Mouse (Mus musculus) heart, embryonic 14.5 days (tissue): ENCODE data around the gene Togaram2. TPM values are rescaled to one million over a fixed set of nuclear protein-coding genes. Genes with fewer than 3 reads are reported as not detected.
"Not testable (repeated sequence)": the region's sequence is repeated elsewhere in the genome, so short reads cannot be mapped to it uniquely, and the experiment has no call there.

Source experiments
- ATAC-seq: fragments of 200-750 bp; cut with Nextera tagmentation; 2 replicates; pipeline ENCODE4 v1.8.0; 2017; ENCODE audit warnings: low read depth, moderate TSS enrichment; ENCODE audit not compliant: insufficient number of reproducible peaks, insufficient read depth, low FRiP score
- H3K27ac ChIP-seq, 2 experiments: fragments of 200-500 bp in 1 of 2; fragments of 300-500 bp in 1 of 2; sonication (generic) in 1 of 2; replicated peaks in 1 of 2; 2 replicates each; pipeline ENCODE4 v1.5.1; 2012 to 2014; ENCODE audit warnings: low read depth in 2 of 2, low read length in 2 of 2, control low read depth in 1 of 2, mild to moderate bottlenecking in 1 of 2, mixed read lengths in 1 of 2; ENCODE audit not compliant: control insufficient read depth in 1 of 2, insufficient read depth in 1 of 2
- H3K27me3 ChIP-seq: fragments of 300-500 bp; sonication (generic); 2 replicates; pipeline ENCODE4 v1.6.1; 2014; ENCODE audit warnings: mild to moderate bottlenecking, low read length, control low read depth; ENCODE audit not compliant: control insufficient read depth, insufficient read depth
- H3K36me3 ChIP-seq: fragments of 300-500 bp; sonication (generic); 2 replicates; pipeline ENCODE4 v1.6.1; 2014; ENCODE audit warnings: mild to moderate bottlenecking, control low read depth, low read length, mixed read lengths; ENCODE audit not compliant: control insufficient read depth, insufficient read depth
- H3K4me1 ChIP-seq, 2 experiments: fragments of 200-500 bp in 1 of 2; fragments of 300-500 bp in 1 of 2; sonication (generic) in 1 of 2; 2 replicates each; pipeline ENCODE4 v1.6.1; 2012 to 2014; ENCODE audit warnings: low read length in 2 of 2, control low read depth in 1 of 2, mixed read lengths in 1 of 2; ENCODE audit not compliant: control insufficient read depth in 2 of 2, insufficient read depth in 2 of 2
- H3K4me2 ChIP-seq: fragments of 300-500 bp; sonication (generic); 2 replicates; pipeline ENCODE4 v1.6.1; 2014; ENCODE audit warnings: mild to moderate bottlenecking, low read length
- H3K4me3 ChIP-seq, 2 experiments: fragments of 200-500 bp in 1 of 2; fragments of 300-500 bp in 1 of 2; sonication (generic) in 1 of 2; 2 replicates each; pipeline ENCODE4 v1.5.1; 2012 to 2014; ENCODE audit warnings: low read length in 2 of 2, mild to moderate bottlenecking in 2 of 2, control low read depth in 1 of 2, low read depth in 1 of 2, moderate library complexity in 1 of 2; ENCODE audit not compliant: control insufficient read depth in 1 of 2, insufficient read depth in 1 of 2
- H3K9ac ChIP-seq: fragments of 300-500 bp; sonication (generic); 2 replicates; pipeline ENCODE4 v1.6.1; 2014; ENCODE audit warnings: mild to moderate bottlenecking, low read length
- H3K9me3 ChIP-seq: fragments of 300-500 bp; sonication (generic); 2 replicates; pipeline ENCODE4 v1.6.1; 2016; ENCODE audit warnings: low read length, control low read depth; ENCODE audit not compliant: control insufficient read depth
- WGBS: fragments of 180-500 bp; shearing (Covaris S2); extraction: QIAGEN DNeasy Blood & Tissue Kit; methylation state at CpG from one replicate; pipeline ENCODE4 v1.1.7; 2014; 5-methylcytosine and 5-hydroxymethylcytosine counted together
- polyA plus RNA-seq: library from polyadenylated mRNA; unstranded; fragments of >200 nt; fragmentation: Nextera tagmentation; extraction: Ambion mirVana; gene quantifications from 2 replicates; pipeline ENCODE4 v1.2.1, GENCODE M21; 2014

Gene Togaram2
- 2.5 and 2.8 TPM in 2 replicates for polyA plus RNA-seq

DNA sequence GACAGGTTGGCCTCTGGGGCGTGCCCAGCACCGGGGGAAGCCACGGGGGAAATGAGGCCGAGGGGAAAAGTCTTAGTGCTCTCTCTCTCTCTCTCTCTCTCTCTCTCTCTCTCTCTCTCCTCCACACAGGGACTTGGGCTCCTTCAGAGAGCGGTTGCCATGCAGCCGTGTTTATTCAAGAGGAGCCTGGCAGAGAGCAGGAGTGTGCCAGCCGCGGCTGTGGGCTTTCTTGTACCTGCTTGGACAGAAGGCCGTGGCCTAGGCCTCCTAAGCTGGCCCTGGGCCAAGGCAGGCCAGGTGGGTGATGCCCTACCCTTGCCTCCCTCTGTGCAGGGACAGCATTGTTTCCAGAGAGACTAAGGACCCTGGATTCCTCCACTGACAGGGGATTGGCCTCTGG is at the start of gene Togaram2:
Gene Togaram2 (plus strand): TSS at position 170 of the 400 bp plus-strand sequence.
- no peaks in the 10 kb centered on the region for H3K27me3 ChIP-seq
- no peak within 1 kb of the TSS for H3K27ac ChIP-seq
- H3K9ac ChIP-seq: no peak within 1 kb of the TSS
- H3K9me3 ChIP-seq: no peaks in the 10 kb centered on the region
- no peak within 1 kb of the TSS for H3K4me2 ChIP-seq
- 60% methylated on average over 9 of the region's 9 CpGs for WGBS
- ATAC-seq: no peak
- no peaks in the 10 kb centered on the region for H3K36me3 ChIP-seq
- peaks cover 6 to 11% of the 10 kb centered on the region in 2 experiments; a peak in 2 of 4 replicates for H3K4me1 ChIP-seq
- H3K4me3 ChIP-seq: no peak within 1 kb of the TSS

DNA sequence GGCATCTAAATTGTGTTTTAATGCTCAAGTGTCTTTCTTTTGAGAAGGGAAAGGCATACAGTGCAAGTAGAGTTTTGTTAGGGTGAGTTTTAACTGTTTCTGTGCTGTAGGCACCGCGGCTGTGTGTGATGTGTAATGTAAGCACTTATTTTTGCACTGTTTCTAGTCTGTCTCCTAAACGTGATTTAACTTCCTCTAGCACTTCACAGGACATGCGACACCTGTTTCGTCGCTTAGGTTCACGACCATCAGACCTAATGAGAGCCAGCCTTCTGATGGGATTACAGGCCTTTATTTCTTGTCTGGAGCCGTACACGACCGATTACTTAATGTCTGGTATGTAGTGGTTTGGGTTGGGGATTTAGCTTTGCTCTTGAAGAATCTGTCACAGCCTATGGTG is 41.3 kb upstream of the Togaram2 start:
- peaks cover 88% of the 10 kb centered on the region for H3K36me3 ChIP-seq
- H3K4me3 ChIP-seq: no peak overlapping the region
- no peaks in the 10 kb centered on the region for H3K4me1 ChIP-seq
- no peak overlapping the region for H3K9ac ChIP-seq
- 86% methylated on average over 10 of the region's 10 CpGs for WGBS
- no peak overlapping the region for H3K27ac ChIP-seq
- ATAC-seq: no peak
- no peaks in the 10 kb centered on the region for H3K9me3 ChIP-seq
- H3K4me2 ChIP-seq: no peak overlapping the region
- H3K27me3 ChIP-seq: no peaks in the 10 kb centered on the region

DNA sequence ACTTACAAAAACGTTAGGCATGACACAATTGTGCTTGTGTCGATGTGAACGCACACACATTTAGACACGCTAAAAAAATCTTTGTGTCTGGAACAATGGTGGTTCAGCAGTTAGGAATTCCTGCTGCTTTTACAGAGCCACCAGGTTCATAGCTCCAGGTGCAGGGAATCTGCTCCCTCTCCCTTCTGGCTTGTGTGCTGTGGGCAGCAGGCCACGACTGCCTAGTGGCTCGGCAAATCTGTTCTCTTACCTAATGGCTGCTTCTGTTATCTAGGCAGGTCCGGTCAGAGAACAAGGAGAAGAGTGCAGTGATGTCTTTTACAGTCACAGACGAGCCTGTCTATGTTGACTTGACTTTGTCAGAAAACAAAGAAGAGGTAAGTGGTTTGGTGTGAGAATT is 39.7 kb upstream of the Togaram2 start:
- Histone ChIP-seq H3K27ac (no peak overlapping the region), H3K4me3 (no peak overlapping the region), H3K9ac (no peak overlapping the region), H3K4me1 (no peaks in the 10 kb centered on the region), H3K4me2 (no peak overlapping the region), H3K9me3 (no peaks in the 10 kb centered on the region), H3K36me3 (peaks cover 88% of the 10 kb centered on the region), H3K27me3 (no peaks in the 10 kb centered on the region)
- WGBS: 81% methylated on average over 8 of the region's 8 CpGs
- ATAC-seq: no peak

DNA sequence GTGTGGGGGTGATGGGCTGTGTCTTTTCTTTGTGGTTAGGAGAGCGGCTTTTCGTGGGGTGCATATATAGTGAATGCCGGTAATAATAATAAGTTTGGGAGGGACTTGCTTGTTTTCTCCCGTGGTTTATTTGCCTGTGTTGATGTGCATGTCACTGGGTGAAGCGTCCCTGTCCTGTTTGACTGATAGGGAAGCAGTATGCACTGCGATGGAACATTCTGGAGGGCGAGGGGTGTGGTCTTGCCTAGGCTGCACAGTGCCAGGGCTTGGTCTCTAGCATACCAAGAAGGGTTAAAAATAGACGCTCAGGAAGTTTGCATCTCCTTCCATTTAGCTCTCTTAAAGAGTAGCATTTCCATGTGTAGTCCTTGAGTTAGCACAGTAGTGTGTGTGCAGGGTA is 36.3 kb upstream of the Togaram2 start:
- no peak for ATAC-seq
- Histone ChIP-seq H3K27ac (no peak overlapping the region), H3K4me1 (no peaks in the 10 kb centered on the region), H3K27me3 (no peaks in the 10 kb centered on the region), H3K4me2 (no peak overlapping the region), H3K9me3 (no peaks in the 10 kb centered on the region), H3K4me3 (no peak overlapping the region), H3K9ac (no peak overlapping the region), H3K36me3 (peaks cover 98% of the 10 kb centered on the region)
- 82% methylated on average over 8 of the region's 8 CpGs for WGBS

DNA sequence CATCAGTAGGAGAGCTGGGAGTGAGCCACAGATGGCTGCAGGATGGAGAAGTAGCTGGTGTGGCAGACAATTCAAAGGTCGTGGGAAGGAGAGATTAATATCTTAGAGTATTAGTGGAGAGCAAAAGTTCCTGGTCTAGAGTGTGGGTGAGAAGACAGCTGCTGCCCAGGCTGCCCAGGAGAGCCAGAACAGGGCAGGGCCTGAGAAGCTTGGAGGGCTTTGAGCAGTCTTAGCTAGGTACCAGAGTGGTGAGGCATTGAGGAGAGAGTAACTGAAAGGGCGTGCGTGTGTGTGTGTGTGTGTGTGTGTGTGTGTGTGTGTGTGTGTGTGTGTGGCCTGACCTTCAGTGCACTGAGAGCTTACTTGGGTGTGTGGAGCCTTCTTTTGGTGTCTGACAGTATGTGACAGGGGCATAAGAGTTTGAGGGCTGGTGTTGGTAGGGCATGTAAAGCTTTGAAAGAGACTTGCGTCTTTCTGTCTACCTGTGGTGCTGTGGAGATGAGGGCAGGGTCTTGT is 35.3 kb upstream of the Togaram2 start:
- WGBS: 89% methylated on average over 4 of the region's 4 CpGs
- H3K36me3 ChIP-seq: peaks cover 100% of the 10 kb centered on the region

DNA sequence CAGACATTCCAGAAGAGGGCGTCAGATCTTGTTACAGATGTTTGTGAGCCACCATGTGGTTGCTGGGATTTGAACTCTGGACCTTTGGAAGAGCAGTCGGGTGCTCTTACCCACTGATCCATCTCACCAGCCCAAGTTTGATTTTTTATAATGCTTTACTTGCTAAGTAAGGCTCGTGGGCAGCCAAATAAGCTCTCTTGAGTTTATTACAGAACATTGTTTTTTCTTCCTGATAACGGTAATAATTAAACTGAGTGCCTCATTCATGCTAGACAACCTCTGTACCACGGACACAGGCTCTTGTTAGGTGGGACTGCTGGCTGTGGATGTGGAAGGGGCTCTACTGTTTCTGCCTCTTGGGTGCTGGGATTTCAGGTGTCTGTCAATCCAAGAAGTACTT is 34.0 kb upstream of the Togaram2 start:
- H3K9ac ChIP-seq, H3K27me3 ChIP-seq, H3K4me3 ChIP-seq, H3K9me3 ChIP-seq, H3K4me2 ChIP-seq, H3K27ac ChIP-seq, ATAC-seq, H3K4me1 ChIP-seq: not testable (repeated sequence)
- 81% methylated on average over 5 of the region's 5 CpGs for WGBS
- H3K36me3 ChIP-seq: peaks cover 98% of the 10 kb centered on the region

More for the DNA sequence above, 35.3 kb upstream of the Togaram2 start:
- Histone ChIP-seq H3K9me3 (no peaks in the 10 kb centered on the region), H3K27ac (no peak overlapping the region), H3K4me2 (no peak overlapping the region), H3K4me1 (no peaks in the 10 kb centered on the region), H3K4me3 (no peak overlapping the region), H3K27me3 (no peaks in the 10 kb centered on the region), H3K9ac (no peak overlapping the region)
- ATAC-seq: no peak

DNA sequence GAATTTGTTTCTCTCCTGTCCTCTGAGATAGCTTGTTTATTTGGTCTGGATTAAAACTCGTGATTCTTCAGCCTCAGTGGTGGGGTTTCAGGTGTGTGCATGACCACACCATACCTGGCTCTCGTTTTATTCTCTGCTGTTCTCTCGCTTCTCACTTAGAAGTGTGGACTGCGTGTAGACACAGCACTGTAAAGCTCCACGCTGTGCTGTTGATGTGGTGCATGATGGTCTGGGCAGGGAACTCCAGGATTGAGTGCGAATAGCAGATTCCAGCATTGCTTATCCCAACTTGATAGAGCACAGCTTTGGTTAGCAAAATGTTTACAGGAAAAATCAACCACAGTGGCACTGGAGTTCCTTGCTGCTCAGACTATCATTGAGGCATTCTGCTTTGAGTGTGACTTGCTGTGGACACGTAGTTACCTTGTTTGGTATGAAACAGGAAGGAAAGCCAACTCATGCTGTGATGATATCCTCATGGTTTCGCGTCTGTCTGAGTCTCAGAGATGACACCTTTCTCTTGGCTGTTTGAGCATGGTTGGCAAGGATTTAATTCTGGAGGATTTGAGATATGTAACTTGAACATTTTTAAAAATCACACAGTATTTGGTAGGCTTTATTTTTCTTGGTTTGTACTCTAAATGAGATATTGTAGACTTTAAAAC is 32.5 kb upstream of the Togaram2 start:
- Histone ChIP-seq H3K36me3 (peaks cover 96% of the 10 kb centered on the region), H3K27ac (no peak overlapping the region), H3K27me3 (no peaks in the 10 kb centered on the region), H3K9me3 (no peaks in the 10 kb centered on the region), H3K4me3 (no peak overlapping the region), H3K9ac (no peak overlapping the region), H3K4me2 (no peak overlapping the region), H3K4me1 (no peaks in the 10 kb centered on the region)
- no peak for ATAC-seq
- WGBS: 87% methylated on average over 9 of the region's 9 CpGs

DNA sequence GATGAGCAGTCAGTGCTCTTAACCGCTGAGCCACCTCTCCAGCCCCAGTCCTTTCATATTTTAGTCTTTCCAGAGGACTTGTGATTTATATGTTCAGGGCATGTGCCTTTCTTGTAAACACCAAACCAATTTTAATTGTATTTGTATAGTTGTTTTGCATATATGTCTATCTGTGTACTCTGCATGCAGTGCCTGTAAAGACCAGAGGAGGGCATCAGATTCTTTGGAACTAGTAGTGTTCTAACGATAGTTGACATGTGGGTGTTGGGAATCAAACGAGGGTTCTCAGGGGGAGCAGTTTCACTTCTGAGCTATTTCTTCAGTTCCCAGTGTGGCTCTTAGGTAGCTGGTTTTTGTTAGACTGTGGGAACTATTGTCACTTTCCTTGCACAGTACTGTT is 30.9 kb upstream of the Togaram2 start:
- no peaks in the 10 kb centered on the region for H3K9me3 ChIP-seq
- H3K36me3 ChIP-seq: peaks cover 92% of the 10 kb centered on the region

More for the DNA sequence above, 30.9 kb upstream of the Togaram2 start:
- Histone ChIP-seq H3K27me3 (no peaks in the 10 kb centered on the region), H3K4me1 (no peaks in the 10 kb centered on the region), H3K4me3 (no peak overlapping the region), H3K27ac (no peak overlapping the region), H3K4me2 (no peak overlapping the region), H3K9ac (no peak overlapping the region)
- ATAC-seq: no peak
- WGBS: 81% methylated on average over 3 of the region's 3 CpGs
